Mouse (Mus musculus) heart, embryonic 15.5 days (tissue): ENCODE data around the gene Lin7c. TPM values are rescaled to one million over a fixed set of nuclear protein-coding genes. Genes with fewer than 3 reads are reported as not detected.

Experiments
- ATAC-seq: fragments of 200-750 bp; cut with Nextera tagmentation; replicated peaks from 2 replicates; pipeline ENCODE4 v1.8.0; 2017; ENCODE audit warnings: low read depth, moderate TSS enrichment; ENCODE audit not compliant: insufficient number of reproducible peaks, insufficient read depth, low FRiP score
- H3K27ac ChIP-seq: fragments of 300-500 bp; sonication (generic); 2 replicates; pipeline ENCODE4 v1.5.1; 2015; ENCODE audit warnings: mild to moderate bottlenecking, inconsistent platforms
- H3K27me3 ChIP-seq: fragments of 300-500 bp; sonication (generic); 2 replicates; pipeline ENCODE4 v1.6.1; 2015; ENCODE audit warnings: inconsistent platforms
- H3K36me3 ChIP-seq: fragments of 300-500 bp; sonication (generic); 2 replicates; pipeline ENCODE4 v1.6.1; 2015; ENCODE audit warnings: mild to moderate bottlenecking, inconsistent platforms
- H3K4me1 ChIP-seq: fragments of 300-500 bp; sonication (generic); replicated peaks from 2 replicates; pipeline ENCODE4 v1.6.1; 2015; ENCODE audit warnings: inconsistent platforms
- H3K4me2 ChIP-seq: fragments of 300-500 bp; sonication (generic); 2 replicates; pipeline ENCODE4 v1.6.1; 2015; ENCODE audit warnings: inconsistent platforms, mild to moderate bottlenecking, moderate library complexity
- H3K4me3 ChIP-seq: fragments of 300-500 bp; sonication (generic); 2 replicates; pipeline ENCODE4 v1.5.1; 2015; ENCODE audit warnings: mild to moderate bottlenecking, inconsistent platforms
- H3K9ac ChIP-seq: fragments of 300-500 bp; sonication (generic); 2 replicates; pipeline ENCODE4 v1.6.1; 2015; ENCODE audit warnings: mild to moderate bottlenecking, inconsistent platforms
- H3K9me3 ChIP-seq: fragments of 300-500 bp; sonication (generic); replicated peaks from 2 replicates; pipeline ENCODE4 v1.6.1; 2016; ENCODE audit warnings: inconsistent platforms
- WGBS: fragments of 180-500 bp; shearing (Covaris S2); methylation state at CpG from one replicate; pipeline ENCODE4 v1.1.7; 2015; ENCODE audit warnings: mixed read lengths; 5-methylcytosine and 5-hydroxymethylcytosine counted together
- polyA plus RNA-seq: library from polyadenylated mRNA; unstranded; fragments of >200 nt; fragmentation: Nextera tagmentation; extraction: Ambion mirVana; gene quantifications from 2 replicates; pipeline ENCODE4 v1.2.1, GENCODE M21; 2015

The Lin7c gene
- polyA plus RNA-seq, 1 experiment from 2014 or later: 37.3 TPM

DNA sequence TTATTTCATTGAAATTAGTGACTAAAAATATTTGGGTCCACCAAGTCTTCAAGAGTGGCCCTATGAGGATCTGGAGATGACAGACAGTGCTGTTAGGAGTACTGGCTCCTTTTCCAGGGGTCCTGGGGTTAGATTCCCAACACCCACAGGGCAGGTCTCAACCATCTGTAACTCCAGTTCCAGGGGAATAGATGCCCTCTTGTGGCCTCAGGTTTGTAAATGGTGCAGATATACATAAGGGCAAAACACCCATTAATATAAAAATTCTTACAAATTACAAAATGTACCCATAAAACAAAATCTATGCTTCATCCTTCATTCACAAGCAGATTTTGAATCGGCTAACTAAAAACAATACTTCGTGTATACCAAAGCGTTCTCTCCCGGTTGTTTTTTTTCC is 585 bp upstream of the Lin7c start:
- Histone ChIP-seq H3K4me3 (peak overlapping the region; percentile 97), H3K36me3 (peaks cover 10% of the 10 kb centered on the region), H3K27ac (peak overlapping the region; percentile 92; the same call in 1 of the 2 replicates), H3K4me2 (peak overlapping the region; percentile 64), H3K9me3 (no peaks in the 10 kb centered on the region), H3K9ac (peak overlapping the region; percentile 99), H3K4me1 (peaks cover 18% of the 10 kb centered on the region), H3K27me3 (no peaks in the 10 kb centered on the region)
- ATAC-seq: no peak
- WGBS: 28% methylated on average over 4 of the region's 4 CpGs

- Histone ChIP-seq H3K27ac (peak overlapping the region; percentile 92), H3K36me3 (peaks cover 20% of the 10 kb centered on the region), H3K9me3 (no peaks in the 10 kb centered on the region), H3K4me3 (peak overlapping the region; percentile 97), H3K4me1 (peaks cover 18% of the 10 kb centered on the region), H3K4me2 (peak overlapping the region; percentile 64), H3K27me3 (no peaks in the 10 kb centered on the region), H3K9ac (peak overlapping the region; percentile 99)
- WGBS: under 1% methylated on average over 31 of the region's 34 CpGs
- ATAC-seq: peak; percentile 74
These were observed 378 bp downstream of the Lin7c start for GRCm38 (mm10) chr2:109891031-109891430.

DNA sequence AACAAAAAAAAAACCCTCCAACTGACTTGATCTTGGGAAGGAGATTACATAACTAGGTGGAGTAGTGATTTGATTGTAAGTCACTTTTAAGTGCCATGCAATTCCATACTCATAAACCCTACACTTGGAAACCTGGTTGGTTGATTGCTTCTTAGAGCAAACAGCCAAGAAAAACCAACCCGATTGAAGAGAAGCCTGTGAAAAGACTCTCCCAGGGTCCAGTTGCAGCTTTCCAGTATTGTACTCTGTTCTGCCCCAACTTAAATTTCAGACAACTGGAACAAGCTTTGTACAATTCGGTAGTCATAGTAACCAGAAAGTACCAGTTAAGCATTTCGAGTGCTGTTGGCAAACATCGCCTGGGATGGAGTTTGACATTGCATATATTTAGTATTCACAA is 818 bp downstream of the Lin7c start:
- H3K4me2 ChIP-seq: peak overlapping the region; percentile 64
- peak overlapping the region; percentile 97 for H3K4me3 ChIP-seq
- no peaks in the 10 kb centered on the region for H3K27me3 ChIP-seq
- no peaks in the 10 kb centered on the region for H3K9me3 ChIP-seq
- H3K4me1 ChIP-seq: peaks cover 18% of the 10 kb centered on the region
- H3K9ac ChIP-seq: peak overlapping the region; percentile 99
- ATAC-seq: no peak
- peaks cover 24% of the 10 kb centered on the region for H3K36me3 ChIP-seq
- H3K27ac ChIP-seq: peak overlapping the region; percentile 92
- 33% methylated on average over 4 of the region's 4 CpGs for WGBS

DNA sequence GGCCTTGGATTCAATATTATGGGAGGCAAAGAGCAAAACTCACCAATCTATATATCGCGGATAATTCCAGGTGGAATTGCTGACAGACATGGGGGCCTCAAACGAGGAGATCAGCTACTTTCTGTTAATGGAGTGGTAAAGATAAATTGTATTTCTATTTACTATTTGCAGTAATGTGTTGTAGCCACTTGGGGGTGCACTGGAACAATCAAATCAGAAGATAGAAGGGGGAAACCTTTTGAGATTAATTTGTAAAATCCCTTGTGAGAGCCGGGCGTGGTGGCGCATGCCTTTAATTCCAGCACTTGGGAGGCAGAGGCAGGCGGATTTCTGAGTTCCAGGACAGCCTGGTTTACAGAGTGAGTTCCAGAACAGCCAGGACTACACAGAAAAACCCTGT is 5.7 kb downstream of the Lin7c start:
- peaks cover 18% of the 10 kb centered on the region for H3K4me1 ChIP-seq
- H3K4me2 ChIP-seq: no peak overlapping the region
- peaks cover 63% of the 10 kb centered on the region for H3K36me3 ChIP-seq
- no peak overlapping the region for H3K27ac ChIP-seq
- no peak overlapping the region for H3K9ac ChIP-seq
- no peaks in the 10 kb centered on the region for H3K9me3 ChIP-seq
- no peaks in the 10 kb centered on the region for H3K27me3 ChIP-seq
- H3K4me3 ChIP-seq: no peak overlapping the region
- 82% methylated on average over 7 of the region's 7 CpGs for WGBS
- no peak for ATAC-seq

DNA sequence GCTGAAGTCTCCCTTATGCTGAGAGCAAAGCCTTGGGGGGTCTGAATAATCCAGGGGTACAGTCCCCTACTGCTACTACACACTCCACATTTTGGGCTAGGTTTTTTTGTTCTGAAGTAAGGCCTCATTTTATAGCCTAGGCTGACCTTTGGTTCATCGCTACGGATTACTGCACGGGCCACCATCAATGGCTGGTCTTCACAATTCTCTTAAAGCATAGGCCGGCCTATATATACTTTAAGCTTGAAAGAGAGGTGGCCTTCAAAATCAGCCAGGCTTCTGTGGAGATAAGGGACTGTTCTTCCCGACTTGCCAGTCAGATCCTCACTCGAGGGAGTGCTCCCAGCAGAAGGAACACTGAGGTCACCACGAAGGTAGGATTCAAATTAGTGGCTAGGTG is 12.2 kb downstream of the Lin7c start:
- Histone ChIP-seq H3K4me3 (no peak overlapping the region), H3K9ac (no peak overlapping the region), H3K27ac (no peak overlapping the region), H3K36me3 (peaks cover 25% of the 10 kb centered on the region), H3K4me2 (no peak overlapping the region), H3K27me3 (no peaks in the 10 kb centered on the region), H3K4me1 (no peaks in the 10 kb centered on the region), H3K9me3 (no peaks in the 10 kb centered on the region)
- no peak for ATAC-seq
- 61% methylated on average over 7 of the region's 7 CpGs for WGBS

GRCm38 (mm10) chr2:109904171-109904821 is 13.6 kb downstream of the Lin7c start:
- no peak overlapping the region for H3K9ac ChIP-seq
- H3K36me3 ChIP-seq: peaks cover 13% of the 10 kb centered on the region; the same call in 1 of the 2 replicates
- H3K4me3 ChIP-seq: no peak overlapping the region
- H3K27me3 ChIP-seq: no peaks in the 10 kb centered on the region
- under 1% methylated on average over 7 of the region's 7 CpGs for WGBS
- no peak overlapping the region for H3K4me2 ChIP-seq
- no peaks in the 10 kb centered on the region for H3K9me3 ChIP-seq
- no peaks in the 10 kb centered on the region for H3K4me1 ChIP-seq
- no peak overlapping the region for H3K27ac ChIP-seq
- ATAC-seq: no peak

GRCm38 (mm10) chr2:109909122-109909521 is 18.5 kb downstream of the Lin7c start:
- Histone ChIP-seq H3K4me3 (no peak overlapping the region), H3K4me2 (no peak overlapping the region), H3K27ac (no peak overlapping the region), H3K9me3 (no peaks in the 10 kb centered on the region), H3K36me3 (no peaks in the 10 kb centered on the region), H3K4me1 (no peaks in the 10 kb centered on the region), H3K27me3 (no peaks in the 10 kb centered on the region), H3K9ac (no peak overlapping the region)
- 44% methylated on average over 2 of the region's 2 CpGs for WGBS
- no peak for ATAC-seq

GRCm38 (mm10) chr2:109912216-109912615 is 21.6 kb downstream of the Lin7c start:
- Histone ChIP-seq H3K4me1 (0 out of 2 replicates have a peak, but pooled peaks cover 2% of the 10 kb centered on the region), H3K9me3 (no peaks in the 10 kb centered on the region), H3K36me3 (no peaks in the 10 kb centered on the region), H3K27me3 (no peaks in the 10 kb centered on the region), H3K9ac (no peak overlapping the region), H3K27ac (no peak overlapping the region), H3K4me2 (no peak overlapping the region), H3K4me3 (no peak overlapping the region)
- WGBS: 86% methylated on average over 8 of the region's 8 CpGs
- ATAC-seq: no peak

- H3K4me3 ChIP-seq: no peak overlapping the region
- no peak overlapping the region for H3K27ac ChIP-seq
- H3K4me1 ChIP-seq: 0 out of 2 replicates have a peak, but pooled peaks cover 2% of the 10 kb centered on the region
- H3K36me3 ChIP-seq: no peaks in the 10 kb centered on the region
- ATAC-seq: no peak
- no peaks in the 10 kb centered on the region for H3K9me3 ChIP-seq
- no peak overlapping the region for H3K4me2 ChIP-seq
- no peak overlapping the region for H3K9ac ChIP-seq
- no peaks in the 10 kb centered on the region for H3K27me3 ChIP-seq
- 81% methylated on average over 12 of the region's 12 CpGs for WGBS
These were observed 22.1 kb downstream of the Lin7c start for GRCm38 (mm10) chr2:109912766-109913165.

GRCm38 (mm10) chr2:109913241-109913640 is 22.6 kb downstream of the Lin7c start:
- Histone ChIP-seq H3K4me1 (peaks cover 2% of the 10 kb centered on the region; the same call in 1 of the 2 replicates), H3K9me3 (no peaks in the 10 kb centered on the region), H3K36me3 (no peaks in the 10 kb centered on the region), H3K4me3 (no peak overlapping the region), H3K9ac (no peak overlapping the region), H3K27ac (no peak overlapping the region), H3K4me2 (no peak overlapping the region), H3K27me3 (no peaks in the 10 kb centered on the region)
- WGBS: 62% methylated on average over 8 of the region's 8 CpGs
- ATAC-seq: no peak

- ATAC-seq: no peak
- Histone ChIP-seq H3K4me3 (no peak overlapping the region), H3K36me3 (no peaks in the 10 kb centered on the region), H3K9me3 (no peaks in the 10 kb centered on the region), H3K4me1 (peaks cover 13% of the 10 kb centered on the region), H3K4me2 (no peak overlapping the region), H3K27me3 (no peaks in the 10 kb centered on the region), H3K27ac (no peak overlapping the region), H3K9ac (no peak overlapping the region)
These were observed 23.9 kb downstream of the Lin7c start for GRCm38 (mm10) chr2:109914601-109915000.
